Mouse (Mus musculus) heart, embryonic 14.5 days (tissue): Measurements from ENCODE around the gene Rexo1. TPM values are rescaled to one million over a fixed set of nuclear protein-coding genes. Genes with fewer than 3 reads are reported as not detected.

ENCODE experiments used
- ATAC-seq: fragments of 200-750 bp; cut with Nextera tagmentation; 2 replicates; pipeline ENCODE4 v1.8.0; 2017; ENCODE audit warnings: low read depth, moderate TSS enrichment; ENCODE audit not compliant: insufficient number of reproducible peaks, insufficient read depth, low FRiP score
- H3K27ac ChIP-seq, 2 experiments: fragments of 200-500 bp in 1 of 2; fragments of 300-500 bp in 1 of 2; sonication (generic) in 1 of 2; replicated peaks in 1 of 2; 2 replicates each; pipeline ENCODE4 v1.5.1; 2012 to 2014; ENCODE audit warnings: low read depth in 2 of 2, low read length in 2 of 2, control low read depth in 1 of 2, mild to moderate bottlenecking in 1 of 2, mixed read lengths in 1 of 2; ENCODE audit not compliant: control insufficient read depth in 1 of 2, insufficient read depth in 1 of 2
- H3K27me3 ChIP-seq: fragments of 300-500 bp; sonication (generic); 2 replicates; pipeline ENCODE4 v1.6.1; 2014; ENCODE audit warnings: mild to moderate bottlenecking, low read length, control low read depth; ENCODE audit not compliant: control insufficient read depth, insufficient read depth
- H3K36me3 ChIP-seq: fragments of 300-500 bp; sonication (generic); 2 replicates; pipeline ENCODE4 v1.6.1; 2014; ENCODE audit warnings: mild to moderate bottlenecking, control low read depth, low read length, mixed read lengths; ENCODE audit not compliant: control insufficient read depth, insufficient read depth
- H3K4me1 ChIP-seq, 2 experiments: fragments of 200-500 bp in 1 of 2; fragments of 300-500 bp in 1 of 2; sonication (generic) in 1 of 2; 2 replicates each; pipeline ENCODE4 v1.6.1; 2012 to 2014; ENCODE audit warnings: low read length in 2 of 2, control low read depth in 1 of 2, mixed read lengths in 1 of 2; ENCODE audit not compliant: control insufficient read depth in 2 of 2, insufficient read depth in 2 of 2
- H3K4me2 ChIP-seq: fragments of 300-500 bp; sonication (generic); 2 replicates; pipeline ENCODE4 v1.6.1; 2014; ENCODE audit warnings: mild to moderate bottlenecking, low read length
- H3K4me3 ChIP-seq, 2 experiments: fragments of 200-500 bp in 1 of 2; fragments of 300-500 bp in 1 of 2; sonication (generic) in 1 of 2; 2 replicates each; pipeline ENCODE4 v1.5.1; 2012 to 2014; ENCODE audit warnings: low read length in 2 of 2, mild to moderate bottlenecking in 2 of 2, control low read depth in 1 of 2, low read depth in 1 of 2, moderate library complexity in 1 of 2; ENCODE audit not compliant: control insufficient read depth in 1 of 2, insufficient read depth in 1 of 2
- H3K9ac ChIP-seq: fragments of 300-500 bp; sonication (generic); 2 replicates; pipeline ENCODE4 v1.6.1; 2014; ENCODE audit warnings: mild to moderate bottlenecking, low read length
- H3K9me3 ChIP-seq: fragments of 300-500 bp; sonication (generic); 2 replicates; pipeline ENCODE4 v1.6.1; 2016; ENCODE audit warnings: low read length, control low read depth; ENCODE audit not compliant: control insufficient read depth
- WGBS: fragments of 180-500 bp; shearing (Covaris S2); extraction: QIAGEN DNeasy Blood & Tissue Kit; methylation state at CpG from one replicate; pipeline ENCODE4 v1.1.7; 2014; 5-methylcytosine and 5-hydroxymethylcytosine counted together
- polyA plus RNA-seq: library from polyadenylated mRNA; unstranded; fragments of >200 nt; fragmentation: Nextera tagmentation; extraction: Ambion mirVana; gene quantifications from 2 replicates; pipeline ENCODE4 v1.2.1, GENCODE M21; 2014

Rexo1 gene
- polyA plus RNA-seq, 1 experiment from 2014 or later, result 17.0 TPM

DNA sequence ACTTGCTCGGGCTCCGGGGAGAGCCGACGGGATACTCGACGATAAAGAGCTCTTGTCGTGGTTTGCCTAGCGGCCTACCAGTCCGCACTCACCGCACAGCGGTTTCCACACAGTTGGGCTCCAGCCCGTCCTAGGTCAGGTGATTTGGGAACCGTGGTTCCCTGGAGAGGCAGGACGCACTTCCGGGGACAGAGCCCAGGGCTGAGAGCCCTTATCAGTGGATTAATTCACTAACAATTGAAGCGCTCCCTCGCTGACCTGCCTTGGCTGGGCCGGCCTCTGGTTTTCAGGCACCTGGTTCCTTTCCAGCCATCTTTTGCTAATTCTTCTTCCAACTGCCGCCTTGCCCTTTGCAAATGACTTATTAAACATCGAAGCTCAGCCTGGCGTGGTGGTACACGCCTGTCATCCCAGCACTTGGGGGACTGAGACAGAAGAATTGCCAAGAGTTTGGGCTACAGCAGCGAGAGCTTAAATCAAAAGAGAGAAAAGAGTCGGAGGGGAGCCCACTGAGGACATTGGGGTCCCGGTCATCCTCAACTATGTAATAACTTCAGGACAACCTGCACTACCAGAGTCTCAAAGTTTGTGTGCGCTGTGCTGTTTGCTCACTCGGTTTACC, 57.6 kb downstream of the Rexo1 start:
- peak overlapping the region; percentile 1; the same call in 1 of the 2 replicates for H3K9ac ChIP-seq

DNA sequence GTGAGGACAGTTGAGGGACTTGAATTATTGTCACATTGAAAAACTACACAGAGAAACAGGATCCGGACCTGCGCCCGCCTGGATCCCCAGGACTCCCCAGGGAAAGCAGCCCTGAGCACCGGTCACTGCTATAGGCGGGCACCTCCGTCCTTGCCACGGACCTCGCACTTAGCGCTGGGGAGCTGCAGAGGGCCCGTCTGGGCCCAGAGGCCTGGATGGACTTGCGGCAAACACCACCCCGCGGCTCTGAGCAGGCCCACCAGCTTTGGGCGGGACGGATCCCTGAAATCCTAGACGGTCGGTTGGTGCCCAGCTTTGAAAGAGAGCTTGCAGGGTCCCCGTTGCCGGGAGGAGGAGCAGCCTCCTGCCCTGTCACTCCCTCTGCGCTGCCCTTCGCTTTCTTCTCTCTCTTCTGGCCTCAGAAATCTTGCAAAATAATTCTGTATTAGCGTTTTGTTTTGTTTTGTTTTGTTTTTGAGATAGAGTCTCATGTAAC, 58.5 kb downstream of the Rexo1 start:
- H3K4me3 ChIP-seq, result no peak overlapping the region
- H3K27ac ChIP-seq, result no peak overlapping the region
- no peaks in the 10 kb centered on the region for H3K36me3 ChIP-seq
- ATAC-seq, result no peak
- 5% methylated on average over 22 of the region's 22 CpGs for WGBS
- H3K4me1 ChIP-seq, result peaks cover 0 to 6% of the 10 kb centered on the region in 2 experiments; a peak in 1 of 4 replicates
- peak overlapping the region; percentile 47; the same call in 1 of the 2 replicates for H3K4me2 ChIP-seq
- peaks cover 88% of the 10 kb centered on the region for H3K27me3 ChIP-seq
- no peaks in the 10 kb centered on the region for H3K9me3 ChIP-seq
- H3K9ac ChIP-seq, result no peak overlapping the region

More for the DNA sequence above, 57.6 kb downstream of the Rexo1 start:
- no peak for ATAC-seq
- Histone ChIP-seq H3K4me2 (peak overlapping the region; percentile 47), H3K4me3 (peak overlapping the region in 1 of 2 experiments; percentile 10; a peak in 2 of 4 replicates), H3K27ac (no peak overlapping the region), H3K4me1 (peaks cover 0 to 6% of the 10 kb centered on the region in 2 experiments; a peak in 1 of 4 replicates), H3K36me3 (no peaks in the 10 kb centered on the region), H3K27me3 (peaks cover 84% of the 10 kb centered on the region), H3K9me3 (no peaks in the 10 kb centered on the region)
- WGBS, result 2% methylated on average over 27 of the region's 27 CpGs

DNA sequence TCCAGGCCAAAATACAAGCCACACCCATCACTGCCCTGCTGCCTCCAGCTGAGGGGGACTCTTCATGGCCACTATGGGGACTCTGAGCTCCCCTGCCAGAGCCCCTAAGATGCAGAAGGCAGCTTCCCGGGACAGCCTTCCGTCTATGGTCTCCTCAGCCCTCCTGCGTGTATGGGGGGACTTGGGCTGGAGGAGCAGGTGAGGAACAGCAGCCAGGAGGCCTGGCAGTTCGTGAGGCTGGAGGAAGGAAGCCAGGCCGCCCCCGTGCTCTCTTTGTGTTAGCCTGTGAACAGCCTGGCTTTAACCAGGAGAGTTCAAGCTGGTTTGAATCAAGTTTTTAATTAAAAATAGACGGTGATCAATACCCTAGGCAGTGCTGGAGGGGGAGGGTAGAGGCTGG, 59.1 kb downstream of the Rexo1 start:
- H3K9me3 ChIP-seq, result no peaks in the 10 kb centered on the region
- ATAC-seq, result no peak
- no peak overlapping the region for H3K9ac ChIP-seq
- no peak overlapping the region for H3K4me2 ChIP-seq
- H3K4me1 ChIP-seq, result peaks cover 0 to 6% of the 10 kb centered on the region in 2 experiments; a peak in 1 of 4 replicates
- no peak overlapping the region for H3K4me3 ChIP-seq
- peaks cover 88% of the 10 kb centered on the region for H3K27me3 ChIP-seq
- WGBS, result 6% methylated on average over 7 of the region's 7 CpGs
- H3K36me3 ChIP-seq, result no peaks in the 10 kb centered on the region
- no peak overlapping the region for H3K27ac ChIP-seq

DNA sequence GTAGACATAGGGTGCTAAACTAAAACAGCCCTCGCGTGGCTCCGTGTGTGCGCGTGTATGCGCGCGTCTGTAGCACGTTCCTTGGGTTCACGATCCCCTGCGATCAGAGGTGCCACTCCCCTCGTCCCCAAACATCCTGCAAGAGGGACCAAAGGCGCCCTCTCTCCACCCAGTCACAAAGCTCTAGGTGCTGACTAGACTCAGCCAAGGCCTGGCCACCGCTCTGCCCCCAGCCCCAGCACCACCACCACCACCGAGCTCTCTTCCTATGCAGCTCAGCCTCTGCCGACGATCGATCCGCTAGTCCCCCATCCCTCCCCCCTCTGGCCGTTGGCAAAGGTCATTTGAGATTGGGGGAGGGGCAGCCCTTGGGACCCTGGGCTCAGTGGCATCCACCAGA, 64.9 kb downstream of the Rexo1 start:
- Histone ChIP-seq H3K27me3 (peaks cover 98% of the 10 kb centered on the region), H3K4me2 (no peak overlapping the region), H3K4me1 (peaks cover 2 to 17% of the 10 kb centered on the region in 2 experiments; a peak in 3 of 4 replicates), H3K4me3 (no peak overlapping the region), H3K9me3 (no peaks in the 10 kb centered on the region), H3K27ac (no peak overlapping the region), H3K9ac (no peak overlapping the region), H3K36me3 (no peaks in the 10 kb centered on the region)
- ATAC-seq, result no peak
- WGBS, result under 1% methylated on average over 20 of the region's 20 CpGs

- WGBS, result under 1% methylated on average over 31 of the region's 35 CpGs
- Histone ChIP-seq H3K4me1 (peaks cover 2 to 17% of the 10 kb centered on the region in 2 experiments; a peak in 3 of 4 replicates), H3K9ac (no peak overlapping the region), H3K27me3 (peaks cover 98% of the 10 kb centered on the region), H3K27ac (no peak overlapping the region), H3K4me2 (peak overlapping the region; percentile 85), H3K9me3 (no peaks in the 10 kb centered on the region), H3K4me3 (peak overlapping the region; percentile 0 to 47; a peak in 3 of 4 replicates), H3K36me3 (no peaks in the 10 kb centered on the region)
- ATAC-seq, result no peak
Measured at GRCm38 (mm10) chr10:80495901-80496300, 65.5 kb downstream of the Rexo1 start.

GRCm38 (mm10) chr10:80494732-80495131, 66.6 kb downstream of the Rexo1 start, which contains the start of gene Onecut3:
TSS of gene Onecut3 (plus strand) at chr10:80494835.
- Histone ChIP-seq H3K27me3 (peaks cover 98% of the 10 kb centered on the region), H3K27ac (no peak within 1 kb of the TSS), H3K4me2 (peak within 1 kb of the TSS; percentile 85), H3K4me1 (peaks cover 4 to 20% of the 10 kb centered on the region in 2 experiments; a peak in 3 of 4 replicates), H3K36me3 (no peaks in the 10 kb centered on the region), H3K9ac (peak within 1 kb of the TSS; percentile 60), H3K9me3 (no peaks in the 10 kb centered on the region), H3K4me3 (peak within 1 kb of the TSS; percentile 40 to 47)
- ATAC-seq, result peak; percentile 25; the same call in 1 of the 2 replicates
- WGBS, result 2% methylated on average over 42 of the region's 42 CpGs
